Mouse (Mus musculus): ENCODE results near the gene Arpc1a.

DNA sequence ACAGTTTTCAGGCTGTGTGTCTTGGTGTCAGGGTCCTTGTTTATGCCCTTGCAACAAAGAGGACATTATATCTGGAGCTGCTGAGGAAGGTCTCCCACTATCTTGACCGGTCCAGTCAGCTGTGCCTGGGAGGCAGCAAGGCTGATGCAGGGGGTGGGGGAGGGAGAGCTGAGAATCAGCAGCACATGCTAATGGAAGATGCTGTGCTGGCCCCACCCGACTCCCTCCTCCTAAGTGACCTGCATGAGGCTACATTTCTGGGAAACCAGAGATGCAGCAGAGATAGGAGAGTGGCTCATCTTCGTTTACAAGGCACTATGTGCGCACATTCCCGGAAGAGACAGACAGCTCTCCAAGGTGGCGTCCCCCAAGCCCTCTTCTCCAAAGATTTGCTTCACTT lies 26.8 kb downstream of the Arpc1a start:
- no peak for TF ChIP-seq POLR2A (IDR thresholded peaks at IDR 0.05; ENCODE audit: borderline replicate concordance, low read depth, low read length)
- no peak for TF ChIP-seq CTCF (IDR thresholded peaks at IDR 0.05; ENCODE audit: low read depth, low read length)

Measured in bone marrow macrophage, adult 2 months (primary cell).